Mouse (Mus musculus): ENCODE data around the gene Ago3. TPM values are rescaled to one million over a fixed set of nuclear protein-coding genes. Genes with fewer than 3 reads are reported as not detected.

Ago3 gene
- polyA plus RNA-seq, 1 experiment from 2014 or later: 11.9 TPM

DNA sequence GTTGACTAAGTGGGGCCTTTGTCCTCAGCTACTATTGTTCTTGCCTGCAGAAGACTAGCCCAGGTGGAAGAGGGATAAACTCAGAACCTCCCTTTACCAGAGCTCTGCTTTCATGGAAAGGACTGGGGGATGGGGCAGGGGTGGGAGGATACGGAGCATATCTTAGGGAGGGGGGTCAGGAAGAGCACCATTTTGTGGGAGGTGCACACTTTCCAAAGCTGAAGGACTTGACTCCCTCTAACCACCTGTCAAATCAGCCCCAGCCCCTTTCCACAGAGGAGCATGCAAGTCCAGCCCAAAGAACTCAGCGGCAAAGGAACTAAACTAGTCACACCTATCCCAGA lies 35.5 kb upstream of the Ago3 start:
- no peak overlapping the region for H3K4me3 ChIP-seq (ENCODE audit: low read depth, low read length)
- H3K4me1 ChIP-seq (ENCODE audit: control insufficient read depth, insufficient read depth, low read length): peaks cover 23% of the 10 kb centered on the region
- no peaks in the 10 kb centered on the region for H3K27me3 ChIP-seq (replicated peaks; ENCODE audit: control insufficient read depth, insufficient read depth, low read length)
- no peak for ATAC-seq (ENCODE audit: low read depth)
- H3K9ac ChIP-seq (ENCODE audit: low read depth, low read length): peak overlapping the region; percentile 36; the same call in 1 of the 2 replicates
- H3K36me3 ChIP-seq (ENCODE audit: control insufficient read depth, insufficient read depth, low read length): peaks cover 6% of the 10 kb centered on the region
- peak; percentile 8 for DNase-seq (ENCODE audit: low spot score)
- WGBS: 22% methylated on average over 2 of the region's 2 CpGs
- H3K27ac ChIP-seq (replicated peaks; ENCODE audit: low read depth, low read length): peak overlapping the region; percentile 48; the same call in 1 of the 2 replicates
- H3K4me2 ChIP-seq (ENCODE audit: low read depth, low read length): peak overlapping the region; percentile 37; the same call in 1 of the 2 replicates
- no peaks in the 10 kb centered on the region for H3K9me3 ChIP-seq (ENCODE audit: control insufficient read depth, low read length)

DNA sequence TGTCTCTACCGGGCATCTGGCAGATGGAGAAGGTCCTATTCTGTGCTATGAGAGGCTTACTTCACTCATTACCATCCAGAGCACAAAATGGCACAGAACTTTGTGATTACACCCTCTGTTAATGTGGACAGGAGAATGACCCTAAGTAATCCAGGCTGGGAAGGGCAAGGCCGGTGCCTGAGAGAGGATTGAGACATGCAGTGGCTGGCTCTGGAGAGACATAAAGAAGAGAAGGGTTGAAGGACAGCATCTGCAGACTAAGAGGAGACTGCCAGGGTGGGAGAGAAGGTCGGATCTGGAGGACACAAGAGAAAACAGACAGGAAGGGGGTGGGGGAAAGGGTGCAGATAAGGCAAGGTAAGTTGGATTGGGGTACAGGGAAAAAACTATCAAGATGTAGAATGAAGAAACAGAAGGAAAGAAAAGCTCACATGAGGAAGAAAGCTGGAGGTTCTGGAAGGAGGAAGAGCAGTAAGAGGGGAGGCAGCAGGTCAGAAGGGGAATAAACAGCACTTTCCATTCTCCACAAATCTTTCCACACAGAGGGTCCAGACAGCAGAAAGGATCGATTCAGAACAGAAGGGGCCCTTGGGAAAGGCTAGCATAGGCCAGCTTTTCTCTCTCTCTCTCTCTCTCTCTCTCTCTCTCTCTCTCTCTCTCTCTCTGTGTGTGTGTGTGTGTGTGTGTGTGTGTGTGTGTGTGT lies 35.0 kb upstream of the Ago3 start:
- H3K27ac ChIP-seq (replicated peaks; ENCODE audit: low read depth, low read length): no peak overlapping the region
- peaks cover 23% of the 10 kb centered on the region for H3K4me1 ChIP-seq (ENCODE audit: control insufficient read depth, insufficient read depth, low read length)
- peaks cover 12% of the 10 kb centered on the region for H3K36me3 ChIP-seq (ENCODE audit: control insufficient read depth, insufficient read depth, low read length)
- no peak overlapping the region for H3K9ac ChIP-seq (ENCODE audit: low read depth, low read length)
- H3K9me3 ChIP-seq (ENCODE audit: control insufficient read depth, low read length): no peaks in the 10 kb centered on the region
- 31% methylated on average over 4 of the region's 4 CpGs for WGBS
- DNase-seq (ENCODE audit: low spot score) (no peak), ATAC-seq (ENCODE audit: low read depth) (no peak)
- H3K4me2 ChIP-seq (ENCODE audit: low read depth, low read length): no peak overlapping the region
- H3K27me3 ChIP-seq (replicated peaks; ENCODE audit: control insufficient read depth, insufficient read depth, low read length): no peaks in the 10 kb centered on the region
- H3K4me3 ChIP-seq (ENCODE audit: low read depth, low read length): no peak overlapping the region

DNA sequence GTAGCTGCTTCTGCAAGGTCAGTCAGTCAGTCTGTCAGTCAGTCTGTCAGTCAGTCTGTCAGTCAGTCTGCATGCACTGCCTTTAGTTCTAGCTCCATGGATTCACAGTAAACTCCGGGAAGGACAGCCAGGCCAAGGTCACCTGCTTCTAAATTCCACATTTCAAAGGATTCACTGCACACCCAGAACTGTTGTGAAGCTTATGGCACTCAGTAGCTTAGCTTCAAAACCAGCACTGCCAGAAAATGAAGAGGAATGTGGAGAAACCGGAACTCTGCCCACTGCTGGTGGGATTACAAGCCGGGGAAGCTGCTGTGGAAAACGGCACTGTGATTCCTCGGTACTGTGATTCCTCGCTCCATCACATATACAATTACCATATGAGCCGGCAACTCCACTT lies 26.1 kb upstream of the Ago3 start:
- peaks cover 80% of the 10 kb centered on the region for H3K36me3 ChIP-seq (ENCODE audit: control insufficient read depth, insufficient read depth, low read length)
- WGBS: 77% methylated on average over 7 of the region's 7 CpGs
- no peak overlapping the region for H3K4me2 ChIP-seq (ENCODE audit: low read depth, low read length)
- no peaks in the 10 kb centered on the region for H3K27me3 ChIP-seq (replicated peaks; ENCODE audit: control insufficient read depth, insufficient read depth, low read length)
- H3K4me3 ChIP-seq (ENCODE audit: low read depth, low read length): no peak overlapping the region
- no peak overlapping the region for H3K27ac ChIP-seq (replicated peaks; ENCODE audit: low read depth, low read length)
- no peaks in the 10 kb centered on the region for H3K9me3 ChIP-seq (ENCODE audit: control insufficient read depth, low read length)
- no peak overlapping the region for H3K9ac ChIP-seq (ENCODE audit: low read depth, low read length)
- no peaks in the 10 kb centered on the region for H3K4me1 ChIP-seq (ENCODE audit: control insufficient read depth, insufficient read depth, low read length)
- DNase-seq (ENCODE audit: low spot score) (peak; percentile 37), ATAC-seq (ENCODE audit: low read depth) (peak; percentile 41; the same call in 1 of the 2 replicates)

DNA sequence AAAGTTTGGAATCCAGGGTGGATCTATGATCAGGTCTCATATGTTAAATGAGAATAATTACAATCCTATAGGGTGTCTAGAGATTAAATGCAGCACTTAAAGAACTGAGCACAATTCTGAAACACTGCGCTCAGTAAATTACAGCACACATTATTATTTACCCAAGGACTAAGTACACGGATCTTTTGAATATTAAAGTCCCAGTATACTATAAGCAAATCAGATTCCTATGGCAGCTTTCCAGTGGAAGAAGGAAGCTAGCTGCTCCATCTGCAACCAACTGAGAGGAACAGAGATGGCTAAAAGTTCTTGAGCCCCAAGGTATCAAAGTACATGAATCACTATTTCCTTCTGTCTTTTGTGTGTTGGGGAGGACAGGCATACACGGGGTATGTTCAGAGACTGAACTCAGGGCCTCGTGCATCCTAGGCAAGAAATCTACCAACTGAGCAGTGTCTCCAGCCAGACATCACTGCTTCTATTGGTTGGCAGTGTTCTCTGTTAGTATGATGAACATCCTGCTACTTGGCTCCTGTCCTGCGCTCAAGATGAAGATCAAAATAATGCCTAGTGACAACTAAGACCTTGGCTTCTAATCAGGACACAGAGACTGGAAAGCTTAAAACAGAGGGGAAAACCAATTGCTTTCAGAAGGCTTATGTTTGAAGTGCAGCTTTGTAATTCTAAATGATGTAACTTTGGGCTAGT lies 25.3 kb upstream of the Ago3 start:
- no peak for ATAC-seq (ENCODE audit: low read depth)
- DNase-seq (ENCODE audit: low spot score): no peak
- WGBS: 95% methylated on average over 5 of the region's 5 CpGs

DNA sequence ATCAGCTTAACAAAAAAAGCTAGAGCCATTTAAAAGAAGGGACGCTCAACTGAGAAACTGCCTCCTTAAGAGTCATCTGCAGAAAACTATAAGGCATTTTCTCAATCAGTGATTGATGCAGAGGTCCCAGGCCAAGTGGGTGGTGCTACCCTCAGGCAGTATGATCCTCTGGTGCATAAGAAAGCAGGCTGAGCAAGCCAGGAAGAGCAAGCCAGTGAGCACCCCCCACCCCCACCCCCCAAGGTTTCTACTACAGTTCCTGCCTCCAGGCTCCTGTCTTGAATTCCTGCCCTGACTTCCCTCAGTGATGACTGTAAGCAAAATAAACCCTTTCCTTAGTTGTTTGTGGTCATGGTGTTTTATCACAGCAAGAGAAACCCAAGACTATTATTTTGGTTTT lies 20.9 kb upstream of the Ago3 start:
- peaks cover 73% of the 10 kb centered on the region for H3K36me3 ChIP-seq (ENCODE audit: control insufficient read depth, insufficient read depth, low read length)
- H3K27ac ChIP-seq (replicated peaks; ENCODE audit: low read depth, low read length): no peak overlapping the region
- H3K4me3 ChIP-seq (ENCODE audit: low read depth, low read length): no peak overlapping the region
- no peak overlapping the region for H3K4me2 ChIP-seq (ENCODE audit: low read depth, low read length)
- H3K9ac ChIP-seq (ENCODE audit: low read depth, low read length): no peak overlapping the region
- WGBS: 94% methylated on average over 1 of the region's 1 CpGs
- no peaks in the 10 kb centered on the region for H3K27me3 ChIP-seq (replicated peaks; ENCODE audit: control insufficient read depth, insufficient read depth, low read length)
- ATAC-seq (ENCODE audit: low read depth): no peak
- H3K9me3 ChIP-seq (ENCODE audit: control insufficient read depth, low read length): no peaks in the 10 kb centered on the region
- no peaks in the 10 kb centered on the region for H3K4me1 ChIP-seq (ENCODE audit: control insufficient read depth, insufficient read depth, low read length)
- no peak for DNase-seq (ENCODE audit: low spot score)

More for the DNA sequence above, 25.3 kb upstream of the Ago3 start:
- Histone ChIP-seq H3K9ac (ENCODE audit: low read depth, low read length) (no peak overlapping the region), H3K27me3 (replicated peaks; ENCODE audit: control insufficient read depth, insufficient read depth, low read length) (no peaks in the 10 kb centered on the region), H3K36me3 (ENCODE audit: control insufficient read depth, insufficient read depth, low read length) (peaks cover 80% of the 10 kb centered on the region), H3K4me2 (ENCODE audit: low read depth, low read length) (no peak overlapping the region), H3K4me1 (ENCODE audit: control insufficient read depth, insufficient read depth, low read length) (no peaks in the 10 kb centered on the region), H3K27ac (replicated peaks; ENCODE audit: low read depth, low read length) (no peak overlapping the region), H3K4me3 (ENCODE audit: low read depth, low read length) (no peak overlapping the region), H3K9me3 (ENCODE audit: control insufficient read depth, low read length) (no peaks in the 10 kb centered on the region)

DNA sequence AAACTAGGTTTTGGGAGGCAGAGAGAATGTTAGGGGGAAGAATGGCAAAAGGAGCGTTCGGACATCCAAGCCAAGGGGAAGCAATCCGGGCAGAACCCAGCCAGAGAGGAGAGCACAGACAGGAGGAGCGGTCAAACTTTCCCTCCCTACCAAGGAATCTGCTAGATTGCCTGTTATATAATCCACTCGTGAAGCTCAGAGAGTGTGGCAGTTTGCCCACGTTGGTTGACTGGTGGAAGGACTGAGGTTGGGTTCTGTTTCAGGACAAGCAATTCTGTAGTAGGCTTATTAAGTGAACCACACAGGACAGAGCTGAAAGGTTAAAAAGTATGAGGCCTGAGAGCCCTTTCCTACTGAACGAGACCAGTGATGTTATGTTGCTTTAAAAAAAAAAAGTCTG lies 17.8 kb upstream of the Ago3 start:
- no peak overlapping the region for H3K27ac ChIP-seq (replicated peaks; ENCODE audit: low read depth, low read length)
- H3K36me3 ChIP-seq (ENCODE audit: control insufficient read depth, insufficient read depth, low read length): peaks cover 64% of the 10 kb centered on the region
- no peak overlapping the region for H3K4me2 ChIP-seq (ENCODE audit: low read depth, low read length)
- ATAC-seq (ENCODE audit: low read depth): no peak
- no peak overlapping the region for H3K9ac ChIP-seq (ENCODE audit: low read depth, low read length)
- no peaks in the 10 kb centered on the region for H3K27me3 ChIP-seq (replicated peaks; ENCODE audit: control insufficient read depth, insufficient read depth, low read length)
- no peak overlapping the region for H3K4me3 ChIP-seq (ENCODE audit: low read depth, low read length)
- no peaks in the 10 kb centered on the region for H3K9me3 ChIP-seq (ENCODE audit: control insufficient read depth, low read length)
- 85% methylated on average over 7 of the region's 7 CpGs for WGBS
- no peaks in the 10 kb centered on the region for H3K4me1 ChIP-seq (ENCODE audit: control insufficient read depth, insufficient read depth, low read length)
- DNase-seq (ENCODE audit: low spot score): no peak

DNA sequence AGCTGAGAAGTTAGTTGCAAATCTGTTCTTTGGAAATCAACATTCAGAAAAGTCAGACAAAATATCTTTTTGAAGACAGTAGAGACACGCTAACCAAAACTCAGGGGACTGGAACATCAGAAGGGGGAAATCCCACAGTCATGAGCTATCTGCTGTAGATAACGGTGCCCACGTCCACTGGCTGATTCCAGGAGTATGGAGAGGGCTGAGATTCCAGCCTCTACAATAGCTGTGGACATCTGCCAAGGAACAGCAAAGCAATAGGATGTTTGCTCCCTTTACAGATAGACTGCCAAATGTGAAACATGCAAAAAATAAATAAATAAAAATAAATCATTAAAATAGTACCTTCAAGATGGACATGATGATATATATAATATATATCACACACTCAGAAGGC lies 15.2 kb upstream of the Ago3 start:
- Histone ChIP-seq H3K36me3 (ENCODE audit: control insufficient read depth, insufficient read depth, low read length) (peaks cover 76% of the 10 kb centered on the region), H3K27me3 (replicated peaks; ENCODE audit: control insufficient read depth, insufficient read depth, low read length) (no peaks in the 10 kb centered on the region), H3K9me3 (ENCODE audit: control insufficient read depth, low read length) (no peaks in the 10 kb centered on the region), H3K4me1 (ENCODE audit: control insufficient read depth, insufficient read depth, low read length) (no peaks in the 10 kb centered on the region), H3K9ac (ENCODE audit: low read depth, low read length) (no peak overlapping the region), H3K4me3 (ENCODE audit: low read depth, low read length) (no peak overlapping the region), H3K4me2 (ENCODE audit: low read depth, low read length) (no peak overlapping the region), H3K27ac (replicated peaks; ENCODE audit: low read depth, low read length) (no peak overlapping the region)
- no peak for DNase-seq (ENCODE audit: low spot score)
- WGBS: 93% methylated on average over 3 of the region's 3 CpGs
- no peak for ATAC-seq (ENCODE audit: low read depth)

DNA sequence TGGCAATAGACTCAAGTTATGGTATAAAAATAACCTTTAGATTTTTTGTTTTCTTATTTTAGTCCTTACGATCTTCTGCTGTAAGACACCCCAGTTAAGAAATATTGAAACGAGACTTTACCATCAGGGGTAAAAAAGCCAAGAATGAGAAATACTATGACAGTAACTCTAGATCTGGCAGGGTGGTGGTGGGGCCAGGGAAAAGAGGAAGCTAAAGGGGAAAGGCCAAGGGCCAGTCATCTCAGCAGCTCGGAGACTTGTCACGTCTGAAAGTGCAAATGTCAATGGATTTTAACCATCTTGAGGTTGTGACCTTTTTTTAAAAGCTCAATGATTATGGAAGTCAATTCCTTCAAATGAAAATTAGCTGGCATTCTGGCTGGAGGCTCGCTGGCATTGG lies 8.9 kb upstream of the Ago3 start:
- no peak overlapping the region for H3K4me2 ChIP-seq (ENCODE audit: low read depth, low read length)
- no peak overlapping the region for H3K9ac ChIP-seq (ENCODE audit: low read depth, low read length)
- no peak overlapping the region for H3K4me3 ChIP-seq (ENCODE audit: low read depth, low read length)
- H3K36me3 ChIP-seq (ENCODE audit: control insufficient read depth, insufficient read depth, low read length): peaks cover 57% of the 10 kb centered on the region
- DNase-seq (ENCODE audit: low spot score) (no peak), ATAC-seq (ENCODE audit: low read depth) (no peak)
- no peaks in the 10 kb centered on the region for H3K4me1 ChIP-seq (ENCODE audit: control insufficient read depth, insufficient read depth, low read length)
- no peaks in the 10 kb centered on the region for H3K27me3 ChIP-seq (replicated peaks; ENCODE audit: control insufficient read depth, insufficient read depth, low read length)
- no peaks in the 10 kb centered on the region for H3K9me3 ChIP-seq (ENCODE audit: control insufficient read depth, low read length)
- WGBS: 60% methylated on average over 5 of the region's 5 CpGs
- H3K27ac ChIP-seq (replicated peaks; ENCODE audit: low read depth, low read length): no peak overlapping the region

DNA sequence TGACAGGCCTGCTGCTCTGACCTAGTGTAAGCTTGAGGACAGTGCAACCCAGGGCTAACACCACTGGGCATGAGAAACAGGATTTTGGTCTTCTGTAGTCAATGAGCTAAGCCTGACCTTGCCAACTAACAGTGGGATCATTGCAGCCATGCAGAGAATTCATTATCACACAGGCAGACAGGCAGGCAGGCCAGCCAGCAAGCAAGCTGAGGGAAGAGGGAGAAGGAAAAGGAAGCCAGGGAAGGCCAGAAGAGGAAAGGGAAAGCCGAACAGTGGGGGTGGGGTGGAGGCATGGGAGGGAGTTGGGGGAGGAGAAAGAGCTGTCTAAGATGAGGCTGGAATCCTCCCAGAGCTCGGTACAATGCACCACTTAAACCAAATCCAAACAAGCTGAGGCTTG lies 6.9 kb upstream of the Ago3 start:
- Histone ChIP-seq H3K27me3 (replicated peaks; ENCODE audit: control insufficient read depth, insufficient read depth, low read length) (no peaks in the 10 kb centered on the region), H3K27ac (replicated peaks; ENCODE audit: low read depth, low read length) (no peak overlapping the region), H3K36me3 (ENCODE audit: control insufficient read depth, insufficient read depth, low read length) (peaks cover 37% of the 10 kb centered on the region), H3K9me3 (ENCODE audit: control insufficient read depth, low read length) (no peaks in the 10 kb centered on the region), H3K4me1 (ENCODE audit: control insufficient read depth, insufficient read depth, low read length) (no peaks in the 10 kb centered on the region), H3K9ac (ENCODE audit: low read depth, low read length) (no peak overlapping the region), H3K4me3 (ENCODE audit: low read depth, low read length) (no peak overlapping the region), H3K4me2 (ENCODE audit: low read depth, low read length) (no peak overlapping the region)
- DNase-seq (ENCODE audit: low spot score) (no peak), ATAC-seq (ENCODE audit: low read depth) (no peak; the same call in 1 of the 2 replicates)
- 32% methylated on average over 2 of the region's 2 CpGs for WGBS

Data from embryonic facial prominence, embryonic 14.5 days (tissue).